Mouse (Mus musculus) midbrain, embryonic 12.5 days (tissue): ENCODE results near the gene Zfand3. TPM values are rescaled to one million over a fixed set of nuclear protein-coding genes. Genes with fewer than 3 reads are reported as not detected.

Experiments used
- ATAC-seq: fragments of 200-750 bp; cut with Nextera tagmentation; 2 replicates; pipeline ENCODE4 v1.8.0; 2017; ENCODE audit warnings: low read depth, moderate TSS enrichment, moderate library complexity; ENCODE audit not compliant: low FRiP score
- H3K27ac ChIP-seq: fragments of 300-500 bp; sonication (generic); replicated peaks from 2 replicates; pipeline ENCODE4 v1.5.1; 2016; ENCODE audit warnings: mild to moderate bottlenecking
- H3K27me3 ChIP-seq: fragments of 300-500 bp; sonication (generic); 2 replicates; pipeline ENCODE4 v1.6.1; 2016; ENCODE audit warnings: mild to moderate bottlenecking
- H3K36me3 ChIP-seq: fragments of 300-500 bp; sonication (generic); 2 replicates; pipeline ENCODE4 v1.6.1; 2016
- H3K4me1 ChIP-seq: fragments of 300-500 bp; sonication (generic); 2 replicates; pipeline ENCODE4 v1.6.1; 2016
- H3K4me2 ChIP-seq: fragments of 300-500 bp; sonication (generic); replicated peaks from 2 replicates; pipeline ENCODE4 v1.6.1; 2016; ENCODE audit warnings: mild to moderate bottlenecking, moderate library complexity
- H3K4me3 ChIP-seq: fragments of 300-500 bp; sonication (generic); 2 replicates; pipeline ENCODE4 v1.5.1; 2016; ENCODE audit warnings: mild to moderate bottlenecking
- H3K9ac ChIP-seq: fragments of 300-500 bp; sonication (generic); replicated peaks from 2 replicates; pipeline ENCODE4 v1.6.1; 2016; ENCODE audit warnings: mild to moderate bottlenecking, moderate library complexity
- H3K9me3 ChIP-seq: fragments of 300-500 bp; sonication (generic); 2 replicates; pipeline ENCODE4 v1.6.1; 2016; ENCODE audit warnings: mild to moderate bottlenecking
- WGBS: fragments of 180-500 bp; shearing (Covaris S2); methylation state at CpG from one replicate; pipeline ENCODE4 v1.1.7; 2016; 5-methylcytosine and 5-hydroxymethylcytosine counted together
- polyA plus RNA-seq: library from polyadenylated mRNA; unstranded; fragments of >200 nt; fragmentation: Nextera tagmentation; extraction: Ambion mirVana; gene quantifications from 2 replicates; pipeline ENCODE4 v1.2.1, GENCODE M21; 2016

Zfand3 gene
- 83.1 and 91.5 TPM in 2 replicates for polyA plus RNA-seq

- H3K27me3 ChIP-seq, result peaks cover 7% of the 10 kb centered on the region; the same call in 1 of the 2 replicates
- peak within 1 kb of the TSS; percentile 100 for H3K4me3 ChIP-seq
- peak within 1 kb of the TSS; percentile 100 for H3K27ac ChIP-seq
- H3K36me3 ChIP-seq, result no peaks in the 10 kb centered on the region
- peak; percentile 88 for ATAC-seq
- H3K4me1 ChIP-seq, result peaks cover 36% of the 10 kb centered on the region
- H3K9me3 ChIP-seq, result no peaks in the 10 kb centered on the region
- H3K4me2 ChIP-seq, result peak within 1 kb of the TSS; percentile 86
- peak within 1 kb of the TSS; percentile 99 for H3K9ac ChIP-seq
- WGBS, result under 1% methylated on average over 52 of the region's 93 CpGs
These were observed at the start of gene Zfand3 for GRCm38 (mm10) chr17:30004203-30005102. Zfand3 (plus strand) TSS chr17:30004733.

GRCm38 (mm10) chr17:29955880-29956279, 48.7 kb upstream of the Zfand3 start:
- Histone ChIP-seq H3K36me3 (no peaks in the 10 kb centered on the region), H3K27me3 (no peaks in the 10 kb centered on the region; the same call in 1 of the 2 replicates), H3K9me3 (peaks cover 9% of the 10 kb centered on the region; the same call in 1 of the 2 replicates), H3K27ac (no peak overlapping the region), H3K4me3 (no peak overlapping the region), H3K4me2 (no peak overlapping the region), H3K9ac (no peak overlapping the region), H3K4me1 (peaks cover 11% of the 10 kb centered on the region; the same call in 1 of the 2 replicates)
- 68% methylated on average over 8 of the region's 8 CpGs for WGBS
- ATAC-seq, result no peak

- peaks cover 36% of the 10 kb centered on the region for H3K4me1 ChIP-seq
- H3K27me3 ChIP-seq, result peaks cover 33% of the 10 kb centered on the region
- ATAC-seq, result no peak
- 2% methylated on average over 11 of the region's 11 CpGs for WGBS
- H3K27ac ChIP-seq, result no peak overlapping the region
- H3K4me2 ChIP-seq, result peak overlapping the region; percentile 18
- no peaks in the 10 kb centered on the region for H3K36me3 ChIP-seq
- peaks cover 6% of the 10 kb centered on the region; the same call in 1 of the 2 replicates for H3K9me3 ChIP-seq
- no peak overlapping the region for H3K4me3 ChIP-seq
- H3K9ac ChIP-seq, result no peak overlapping the region
These were observed 40.7 kb upstream of the Zfand3 start for GRCm38 (mm10) chr17:29963730-29964259.

GRCm38 (mm10) chr17:29965506-29965905, 39.0 kb upstream of the Zfand3 start:
- no peaks in the 10 kb centered on the region for H3K9me3 ChIP-seq
- H3K27ac ChIP-seq, result no peak overlapping the region
- H3K9ac ChIP-seq, result no peak overlapping the region
- peaks cover 36% of the 10 kb centered on the region for H3K4me1 ChIP-seq
- H3K27me3 ChIP-seq, result peaks cover 39% of the 10 kb centered on the region
- H3K4me3 ChIP-seq, result no peak overlapping the region
- WGBS, result 12% methylated on average over 5 of the region's 5 CpGs
- no peak overlapping the region for H3K4me2 ChIP-seq
- ATAC-seq, result peak; percentile 47; the same call in 1 of the 2 replicates
- H3K36me3 ChIP-seq, result no peaks in the 10 kb centered on the region

- WGBS, result 76% methylated on average over 7 of the region's 7 CpGs
- no peak within 1 kb of the TSS for H3K4me2 ChIP-seq
- no peak for ATAC-seq
- no peaks in the 10 kb centered on the region for H3K9me3 ChIP-seq
- H3K36me3 ChIP-seq, result no peaks in the 10 kb centered on the region
- H3K9ac ChIP-seq, result no peak within 1 kb of the TSS
- H3K4me3 ChIP-seq, result no peak within 1 kb of the TSS
- peaks cover 21% of the 10 kb centered on the region for H3K4me1 ChIP-seq
- peaks cover 25% of the 10 kb centered on the region for H3K27me3 ChIP-seq
- H3K27ac ChIP-seq, result no peak within 1 kb of the TSS
These were observed 34.4 kb upstream of the Zfand3 start, which contains the start of gene Mdga1 for GRCm38 (mm10) chr17:29970037-29970555. Mdga1 (minus strand) TSS chr17:29970087.

GRCm38 (mm10) chr17:29971761-29972432, 32.6 kb upstream of the Zfand3 start:
- peaks cover 11% of the 10 kb centered on the region for H3K27me3 ChIP-seq
- H3K4me3 ChIP-seq, result no peak overlapping the region
- no peaks in the 10 kb centered on the region for H3K9me3 ChIP-seq
- ATAC-seq, result no peak
- H3K4me2 ChIP-seq, result no peak overlapping the region
- peaks cover 12% of the 10 kb centered on the region for H3K4me1 ChIP-seq
- H3K27ac ChIP-seq, result no peak overlapping the region
- no peak overlapping the region for H3K9ac ChIP-seq
- 32% methylated on average over 15 of the region's 15 CpGs for WGBS
- H3K36me3 ChIP-seq, result no peaks in the 10 kb centered on the region

- ATAC-seq, result no peak
- Histone ChIP-seq H3K9me3 (no peaks in the 10 kb centered on the region), H3K36me3 (no peaks in the 10 kb centered on the region), H3K9ac (no peak overlapping the region), H3K4me2 (no peak overlapping the region), H3K4me1 (peaks cover 12% of the 10 kb centered on the region), H3K27ac (no peak overlapping the region), H3K27me3 (peaks cover 11% of the 10 kb centered on the region), H3K4me3 (no peak overlapping the region)
- 90% methylated on average over 7 of the region's 7 CpGs for WGBS
These were observed 31.3 kb upstream of the Zfand3 start for GRCm38 (mm10) chr17:29973226-29973625.

GRCm38 (mm10) chr17:29975731-29976130, 28.8 kb upstream of the Zfand3 start:
- Histone ChIP-seq H3K4me3 (no peak overlapping the region), H3K4me1 (peaks cover 12% of the 10 kb centered on the region), H3K9me3 (no peaks in the 10 kb centered on the region), H3K27ac (no peak overlapping the region), H3K9ac (no peak overlapping the region), H3K27me3 (peaks cover 4% of the 10 kb centered on the region; the same call in 1 of the 2 replicates), H3K4me2 (no peak overlapping the region), H3K36me3 (no peaks in the 10 kb centered on the region)
- ATAC-seq, result 0 out of 2 replicates have a peak, but pooled peaks have one; percentile 62
- 7% methylated on average over 8 of the region's 8 CpGs for WGBS

- no peaks in the 10 kb centered on the region for H3K36me3 ChIP-seq
- H3K4me2 ChIP-seq, result no peak overlapping the region
- no peak for ATAC-seq
- no peak overlapping the region for H3K27ac ChIP-seq
- 73% methylated on average over 4 of the region's 4 CpGs for WGBS
- no peak overlapping the region for H3K9ac ChIP-seq
- 0 out of 2 replicates have a peak, but pooled peaks cover 4% of the 10 kb centered on the region for H3K4me1 ChIP-seq
- 0 out of 2 replicates have a peak, but pooled peaks cover 3% of the 10 kb centered on the region for H3K9me3 ChIP-seq
- H3K4me3 ChIP-seq, result no peak overlapping the region
- peaks cover 4% of the 10 kb centered on the region; the same call in 1 of the 2 replicates for H3K27me3 ChIP-seq
These were observed 25.5 kb upstream of the Zfand3 start for GRCm38 (mm10) chr17:29979020-29979419.

- 0 out of 2 replicates have a peak, but pooled peaks cover 3% of the 10 kb centered on the region for H3K27me3 ChIP-seq
- H3K36me3 ChIP-seq, result no peaks in the 10 kb centered on the region
- 0 out of 2 replicates have a peak, but pooled peaks cover 4% of the 10 kb centered on the region for H3K4me1 ChIP-seq
- no peak overlapping the region for H3K4me2 ChIP-seq
- H3K9ac ChIP-seq, result no peak overlapping the region
- H3K9me3 ChIP-seq, result 0 out of 2 replicates have a peak, but pooled peaks cover 3% of the 10 kb centered on the region
- ATAC-seq, result no peak
- WGBS, result 82% methylated on average over 7 of the region's 7 CpGs
- H3K27ac ChIP-seq, result no peak overlapping the region
- no peak overlapping the region for H3K4me3 ChIP-seq
These were observed 24.7 kb upstream of the Zfand3 start for GRCm38 (mm10) chr17:29979841-29980240.

- no peak overlapping the region for H3K9ac ChIP-seq
- no peak overlapping the region for H3K4me3 ChIP-seq
- H3K9me3 ChIP-seq, result 0 out of 2 replicates have a peak, but pooled peaks cover 3% of the 10 kb centered on the region
- no peaks in the 10 kb centered on the region for H3K36me3 ChIP-seq
- H3K4me2 ChIP-seq, result 0 out of 2 replicates have a peak overlapping the region, but pooled peaks have one; percentile 5
- 68% methylated on average over 8 of the region's 8 CpGs for WGBS
- H3K4me1 ChIP-seq, result no peaks in the 10 kb centered on the region
- no peak overlapping the region for H3K27ac ChIP-seq
- no peak for ATAC-seq
- no peaks in the 10 kb centered on the region for H3K27me3 ChIP-seq
These were observed 23.0 kb upstream of the Zfand3 start for GRCm38 (mm10) chr17:29981568-29981967.
